Mouse (Mus musculus) frontal cortex, adult 2 months (tissue): ENCODE measurements at regions not wholly inside any gene's neighbourhood (a gene's known extent, or its start where the extent isn't known, plus 50 kb on each side); places are given as distances from the start of the nearest gene placed in this dataset.

Experiments
- DNase-seq, 2 experiments: peaks; one replicate each; pipeline ENCODE4 v3.0.0; 2022; ENCODE audit warnings: low spot score in 1 of 2; ENCODE audit errors: extremely low spot score in 1 of 2

DNA sequence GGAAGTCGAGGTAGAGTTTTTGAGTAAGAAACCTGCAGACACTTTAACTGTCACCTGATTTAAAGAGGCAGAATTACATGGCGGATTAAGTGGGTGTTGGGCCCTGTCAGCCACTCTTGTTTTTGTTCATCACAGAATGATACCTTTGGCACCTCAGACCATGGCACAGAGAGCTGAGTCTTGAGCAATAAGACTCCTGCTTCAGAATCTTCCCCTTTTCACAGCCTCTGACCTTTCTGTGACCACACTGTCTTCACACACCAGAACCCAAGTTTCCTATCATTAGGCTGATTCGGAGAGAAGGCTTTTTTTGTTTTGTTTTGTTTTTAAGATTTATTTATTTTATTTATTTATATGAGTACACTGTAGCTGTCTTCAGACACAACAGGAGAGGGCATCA is 192.8 kb downstream of the Gm10260 start:
- DNase-seq: no peak

DNA sequence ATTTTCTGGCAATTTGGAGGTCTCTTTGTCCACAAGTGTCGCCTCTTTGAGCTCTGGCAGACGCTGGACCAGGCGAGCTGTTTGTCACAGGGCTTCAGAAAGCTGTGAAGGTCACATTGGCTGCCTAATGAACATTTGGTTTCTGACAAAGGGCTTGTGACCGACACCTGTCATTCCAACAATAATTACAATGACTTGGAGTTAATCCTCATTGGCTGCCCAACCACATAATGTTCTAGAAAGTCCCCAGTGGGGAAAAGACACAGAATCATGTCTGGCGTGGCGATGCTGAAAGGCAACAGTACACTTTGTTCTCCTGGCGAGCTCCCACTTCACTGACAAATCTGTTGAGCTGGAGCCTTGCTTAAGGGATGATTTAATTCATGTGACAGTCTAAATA is 194.4 kb downstream of the Gm10260 start:
- peak in 1 of 2 experiments; percentile 50 for DNase-seq

DNA sequence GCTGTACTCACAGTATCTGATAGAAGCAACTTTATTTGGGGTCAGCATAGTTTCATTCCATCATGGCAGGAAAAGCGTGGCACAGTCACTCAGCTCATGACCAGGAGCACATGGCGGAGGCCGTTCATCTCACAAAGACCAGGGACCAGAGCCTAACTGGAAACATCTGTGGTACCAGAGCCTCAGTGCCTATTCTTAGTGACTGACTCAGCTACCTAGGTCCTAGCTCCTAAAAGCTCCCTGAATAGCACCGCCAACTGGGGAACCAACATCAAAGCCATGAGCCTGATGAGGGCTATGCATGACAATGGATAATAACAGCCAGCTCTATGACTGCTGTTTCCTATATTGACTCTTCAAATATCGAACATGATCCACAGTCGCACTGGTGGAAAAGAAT is 198.2 kb downstream of the Gm10260 start:
- no peak for DNase-seq

DNA sequence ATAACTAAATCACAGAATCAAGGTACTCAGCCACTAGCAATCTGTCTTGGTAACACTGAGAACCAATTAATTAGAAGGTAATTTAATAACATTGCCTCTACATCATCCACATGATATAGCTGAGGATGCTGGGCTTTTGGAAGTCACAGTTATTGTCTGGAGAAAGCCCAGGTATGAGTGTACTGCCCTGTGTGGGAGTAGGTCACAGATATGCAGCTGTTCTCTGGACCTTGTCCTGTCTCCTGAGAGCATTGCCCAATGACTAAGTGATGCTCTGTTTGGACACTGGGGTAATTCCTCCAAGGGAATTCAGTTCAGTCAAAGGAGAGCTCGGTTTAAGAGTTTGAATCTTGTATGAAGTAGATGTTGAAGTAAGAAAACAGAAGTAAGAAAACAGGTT is 199.6 kb downstream of the Gm10260 start:
- no peak for DNase-seq

- peak; percentile 89 for DNase-seq
Measured at GRCm38 (mm10) chr13:97559611-97560385, 200.6 kb downstream of the Gm10260 start.

DNA sequence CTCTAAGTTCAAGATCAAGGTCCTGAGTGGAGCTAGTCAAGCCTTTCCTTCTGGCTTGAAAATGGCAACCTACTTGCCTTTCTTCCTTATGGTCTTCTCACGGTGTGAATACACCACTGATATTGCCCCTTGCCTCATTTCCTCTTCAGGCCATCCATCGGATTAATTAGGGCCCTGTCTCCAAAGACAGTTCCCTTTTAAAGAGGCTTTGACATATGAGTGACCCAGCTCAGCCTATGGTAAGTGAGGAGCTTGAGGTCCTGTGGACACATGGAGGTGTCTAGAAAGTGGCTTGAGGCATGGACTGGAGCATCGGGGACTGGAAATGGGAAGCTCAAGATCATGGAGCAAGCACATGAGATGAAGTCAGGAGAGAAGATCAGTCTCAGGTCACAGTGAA is 201.5 kb downstream of the Gm10260 start:
- DNase-seq: no peak

DNA sequence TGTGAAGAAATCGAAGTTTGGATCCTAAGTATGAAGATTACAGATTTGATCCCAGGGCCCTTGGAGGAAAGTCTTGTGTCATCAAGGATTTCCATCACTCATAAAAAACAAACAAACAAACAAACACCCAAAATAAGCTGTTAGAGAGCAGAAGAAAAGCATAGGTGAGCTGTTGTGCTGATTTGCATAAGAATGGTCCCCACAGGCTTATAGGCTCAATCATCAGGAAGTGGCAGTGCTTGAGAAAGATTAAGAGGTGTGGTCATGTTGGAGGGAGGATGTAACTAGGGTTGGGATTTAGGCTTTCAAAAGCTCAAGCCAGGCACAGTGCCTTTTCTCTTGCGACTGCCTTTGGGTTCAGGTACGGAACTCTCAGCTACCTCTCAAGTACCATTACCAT is 205.1 kb downstream of the Gm10260 start:
- DNase-seq: no peak

GRCm38 (mm10) chr13:97554601-97555000 is 205.8 kb downstream of the Gm10260 start:
- DNase-seq: no peak

DNA sequence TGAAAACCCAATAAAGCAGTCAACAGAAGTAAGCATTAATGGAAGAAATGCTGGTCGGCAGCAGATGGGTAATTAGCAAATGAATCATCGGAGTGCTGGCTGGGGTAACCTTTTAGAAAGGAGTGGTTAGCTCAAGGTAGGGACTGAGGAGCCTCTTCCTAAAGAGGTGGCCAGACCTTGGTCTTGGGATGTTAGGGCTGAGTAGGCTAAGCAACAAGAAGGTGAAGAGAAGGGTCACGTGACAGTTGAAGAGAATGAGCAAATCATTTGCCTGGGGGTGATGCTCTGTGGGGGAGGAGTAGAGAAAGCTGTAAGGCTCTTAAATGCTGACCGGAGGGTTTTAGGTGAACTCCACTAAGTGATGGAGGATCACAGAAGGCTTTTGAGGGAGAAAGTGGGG is 208.2 kb downstream of the Gm10260 start:
- no peak for DNase-seq

DNA sequence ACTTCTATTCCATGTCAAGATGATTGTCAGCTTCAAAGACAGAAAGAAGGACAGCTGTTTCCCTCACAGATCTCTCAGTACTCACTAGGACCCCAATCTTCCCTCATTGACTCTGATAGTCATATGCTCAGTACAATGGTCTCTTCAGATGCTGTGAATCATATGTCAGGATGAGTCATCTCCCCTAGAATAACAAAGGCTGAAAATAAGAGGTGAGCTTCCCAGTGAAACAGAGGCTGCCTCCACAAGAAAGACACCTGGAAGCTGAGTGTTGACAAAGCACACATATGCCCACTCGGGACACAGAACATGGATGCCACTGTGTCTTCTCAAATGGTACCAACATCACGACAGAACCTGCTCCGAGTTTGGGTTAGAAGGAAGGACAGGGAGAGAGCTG is 209.6 kb downstream of the Gm10260 start:
- DNase-seq: no peak

DNA sequence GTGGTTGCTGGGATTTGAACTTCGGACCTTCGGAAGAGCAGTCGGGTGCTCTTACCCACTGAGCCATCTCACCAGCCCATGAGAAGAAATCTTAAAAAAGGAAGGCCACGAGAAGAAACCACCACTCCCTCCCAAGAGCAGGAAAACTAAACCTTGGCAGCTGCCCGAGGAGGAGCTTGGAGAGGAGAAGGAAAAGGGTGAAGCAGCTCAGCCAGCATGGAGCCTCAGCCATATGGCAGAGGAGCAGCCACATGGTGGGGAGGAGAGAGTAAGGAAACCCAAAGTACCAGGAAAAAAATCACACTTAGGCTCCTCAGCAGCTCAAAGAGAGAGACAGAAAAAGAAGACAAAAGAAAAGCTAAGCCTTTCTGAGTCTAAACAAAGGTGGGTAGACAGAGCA is 210.3 kb downstream of the Gm10260 start:
- peak; percentile 49 to 69 for DNase-seq

DNA sequence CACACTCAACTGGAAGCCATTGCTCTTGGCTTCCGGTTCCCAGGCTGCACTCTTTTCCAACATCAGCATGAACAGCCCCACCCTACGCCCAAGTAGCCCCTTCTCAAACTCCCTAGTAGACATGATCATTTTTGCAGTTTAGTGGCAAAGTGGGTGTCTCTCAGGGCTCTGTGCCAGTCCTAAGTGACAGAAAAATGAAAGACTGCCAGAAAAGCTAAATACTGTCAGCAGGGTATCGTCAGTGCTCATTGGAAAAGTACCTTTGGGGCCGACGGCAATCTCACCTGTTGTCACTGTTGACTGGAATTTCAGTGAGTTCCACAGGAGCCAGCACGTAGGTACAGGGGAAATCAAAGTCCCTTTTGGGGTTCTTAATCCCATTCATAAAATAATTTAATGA is 211.0 kb downstream of the Gm10260 start:
- no peak for DNase-seq

- DNase-seq: no peak
Measured at GRCm38 (mm10) chr13:97548527-97548977, 211.9 kb downstream of the Gm10260 start.

DNA sequence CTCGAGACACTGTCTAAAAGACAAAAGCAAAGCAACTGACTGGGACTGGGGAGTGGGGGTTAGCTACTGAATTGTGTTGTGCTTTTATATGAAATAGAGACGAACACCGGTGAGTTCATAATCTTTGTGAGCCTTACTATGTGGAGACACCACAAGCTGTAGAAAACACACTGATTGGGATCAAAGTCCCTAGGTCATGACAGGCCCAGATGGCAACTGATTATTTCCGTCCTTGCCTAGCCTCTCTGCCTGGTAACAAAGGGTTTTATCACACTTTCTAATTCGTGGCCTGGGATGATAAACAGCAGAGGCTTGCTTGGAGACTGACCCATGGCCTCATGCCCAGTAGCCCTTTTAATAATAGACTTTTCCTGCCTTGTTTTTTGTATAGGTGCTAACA is 213.5 kb downstream of the Gm10260 start:
- DNase-seq: no peak

GRCm38 (mm10) chr13:97545971-97546454 is 214.4 kb downstream of the Gm10260 start:
- DNase-seq: peak; percentile 48 to 59

DNA sequence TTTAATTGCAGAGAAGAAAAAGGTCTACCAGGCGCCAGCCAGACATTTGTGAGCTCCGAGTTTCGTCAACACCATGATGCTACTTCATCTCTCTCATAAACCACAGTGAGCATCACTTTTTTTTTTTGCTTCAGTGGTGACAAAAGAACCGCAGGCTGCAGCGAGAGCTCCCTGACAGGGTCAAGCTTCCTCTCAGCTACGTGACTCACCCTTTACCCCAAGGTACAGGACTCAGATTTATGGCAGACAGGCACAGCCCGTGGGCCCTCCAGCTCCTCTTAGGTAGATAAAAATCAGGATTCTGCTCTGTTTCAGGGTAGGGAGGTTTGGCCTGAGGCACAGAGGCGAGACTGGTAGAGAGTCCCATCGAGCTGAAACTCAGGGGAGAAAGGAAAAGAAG is 220.7 kb downstream of the Gm10260 start:
- no peak for DNase-seq

GRCm38 (mm10) chr13:97538441-97538840 is 222.0 kb downstream of the Gm10260 start:
- no peak for DNase-seq

DNA sequence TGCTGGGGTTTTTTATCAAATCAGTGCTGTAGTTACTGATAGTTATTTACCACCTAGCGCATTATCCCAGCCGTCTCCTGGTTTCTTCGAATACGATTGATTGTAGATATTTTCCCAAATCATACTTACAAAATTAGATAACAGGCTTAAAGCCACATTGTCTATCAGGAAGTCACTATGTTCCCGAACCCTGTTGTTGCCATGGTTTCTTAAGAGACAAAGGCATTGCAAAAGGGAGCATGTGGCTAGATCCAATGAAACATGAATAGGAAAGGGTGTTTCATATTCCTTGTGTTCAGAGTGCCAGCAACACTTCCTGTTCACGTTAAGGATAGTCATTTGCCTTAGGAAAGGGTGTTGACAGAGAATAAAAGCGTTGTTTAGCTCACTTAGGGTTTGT is 222.7 kb downstream of the Gm10260 start:
- DNase-seq: no peak

DNA sequence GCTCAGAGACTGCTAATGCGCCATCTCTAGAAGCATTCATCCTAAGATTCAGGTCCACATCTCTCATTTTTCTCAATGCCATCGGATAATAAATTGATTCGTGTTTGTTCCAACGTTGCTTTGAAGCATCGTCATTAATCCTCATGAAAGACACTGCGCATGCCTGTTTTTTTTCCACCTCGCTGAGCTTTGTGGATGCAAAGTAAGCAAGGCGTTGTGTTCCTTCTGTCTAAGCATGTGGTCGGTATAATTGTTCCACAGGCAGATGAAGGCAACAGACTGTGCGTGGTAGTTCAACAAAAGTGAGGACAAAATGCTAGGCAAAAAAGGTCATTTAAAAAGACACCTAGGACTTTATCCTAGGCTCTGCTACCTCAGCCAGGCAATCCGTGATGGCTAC is 223.2 kb downstream of the Gm10260 start:
- DNase-seq: no peak

GRCm38 (mm10) chr13:97533896-97534666 is 226.4 kb downstream of the Gm10260 start:
- no peak for DNase-seq

DNA sequence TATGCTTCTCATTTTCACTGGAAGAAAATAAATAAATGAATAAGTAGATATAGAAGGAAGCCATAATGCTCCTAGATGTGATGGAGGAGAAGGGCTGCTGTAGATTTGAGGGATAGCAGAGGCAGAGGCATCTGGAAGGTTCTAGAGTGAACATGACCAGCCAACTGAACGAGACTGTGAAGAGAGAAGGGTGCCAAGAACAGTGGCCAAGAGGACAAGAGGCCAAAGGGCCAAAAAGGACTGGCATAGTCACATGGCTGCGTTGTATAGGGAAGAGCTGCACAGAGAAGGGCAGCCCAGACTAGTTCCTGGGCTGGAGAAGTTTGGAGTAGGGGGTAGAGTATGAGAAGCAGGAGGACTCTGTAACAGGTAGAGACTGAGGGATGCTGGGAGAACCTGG is 229.3 kb downstream of the Gm10260 start:
- no peak for DNase-seq

- no peak for DNase-seq
Measured at GRCm38 (mm10) chr13:97530570-97530969, 229.9 kb downstream of the Gm10260 start.
